Mouse (Mus musculus) heart, adult 2 months (tissue): ENCODE data around the gene Twist2.

ENCODE experiments used
- CTCF ChIP-seq: fragments of 200-600 bp; IDR thresholded peaks from 2 replicates; pipeline ENCODE4 v1.8.1; 2022; ENCODE audit warnings: antibody characterized with exemption, mild to moderate bottlenecking, moderate library complexity
- EP300 ChIP-seq: fragments of 200-500 bp; IDR thresholded peaks from 2 replicates; pipeline ENCODE4 v1.6.1; 2011; ENCODE audit warnings: low read depth, low read length, control low read depth; ENCODE audit not compliant: insufficient read depth
- POLR2A ChIP-seq: fragments of 200-500 bp; IDR thresholded peaks from 2 replicates; pipeline ENCODE4 v1.6.1; 2011; ENCODE audit warnings: mild to moderate bottlenecking, low read depth, low read length, control low read depth; ENCODE audit not compliant: insufficient read depth

DNA sequence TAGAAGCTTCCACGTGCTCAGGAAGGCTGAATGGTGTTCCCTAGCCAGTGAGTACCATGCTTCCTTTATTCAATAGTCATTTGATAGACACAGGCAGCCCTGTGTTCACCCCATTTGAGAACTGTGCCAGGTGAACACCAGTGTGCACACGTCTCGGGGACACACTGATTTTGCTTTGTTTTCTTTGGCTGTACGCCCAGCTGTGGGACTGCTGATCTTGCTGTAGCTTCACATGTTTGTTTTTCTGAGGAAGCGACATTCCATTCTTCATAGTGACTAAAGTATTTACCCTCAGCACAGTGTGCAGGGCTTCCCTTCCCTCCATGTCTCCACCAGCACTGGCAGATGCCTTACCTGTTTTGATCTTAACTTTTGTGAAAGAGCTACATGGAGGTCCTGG lies 81.9 kb downstream of the Twist2 start:
- TF ChIP-seq CTCF (no peak), POLR2A (no peak), EP300 (no peak)
